Mouse (Mus musculus) leukemia stem cell, adult 10-12 weeks (primary cell): Measurements from ENCODE around the gene Zfp558. TPM values are rescaled to one million over a fixed set of nuclear protein-coding genes. Genes with fewer than 3 reads are reported as not detected.

ENCODE experiments used
- polyA plus RNA-seq: library from polyadenylated mRNA; stranded (reverse); fragments of >175 nt; gene quantifications from 2 replicates; pipeline ENCODE4 v1.2.3, GENCODE M21; 2012; ENCODE audit warnings: low replicate concordance

Gene Zfp558
- 0.34 and 0.47 TPM in 2 replicates for polyA plus RNA-seq

DNA sequence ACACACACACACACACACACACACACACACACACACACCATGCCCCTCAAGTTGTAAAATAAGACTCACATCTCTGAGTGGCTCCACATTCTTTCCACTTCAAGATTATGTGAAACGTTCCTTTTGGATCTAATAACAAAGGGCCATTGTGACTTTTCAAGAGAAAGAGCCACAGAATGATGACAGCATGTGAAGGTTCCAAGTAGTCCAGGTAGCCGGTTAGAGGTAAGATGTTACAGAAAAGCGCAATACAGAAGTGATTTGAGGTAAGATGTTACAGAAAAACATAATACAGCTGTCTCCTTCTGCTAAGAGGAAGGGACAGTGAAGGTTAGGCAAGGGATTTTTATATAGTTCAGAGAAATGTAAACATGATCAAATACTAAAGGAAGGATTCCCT, at the start of gene Zfp558, which contains the start of gene Mbd3l1:
Gene Zfp558, minus strand, starts transcription at position 101 of the 400 bp plus-strand sequence.
Gene Mbd3l1, plus strand, starts transcription at position 192 of the 400 bp plus-strand sequence.

GRCm38 (mm10) chr9:18430354-18430753, 47.7 kb downstream of the Zfp558 start, which contains the start of gene Mbd3l2:
TSS of gene Mbd3l2 (plus strand) at chr9:18430654.

Other genes starting within 250 kb of the Zfp558 start
- 1.5 and 3.6 TPM in 2 replicates for gene Chordc1, start 186.1 kb downstream of the Zfp558 start, polyA plus RNA-seq
- gene Naalad2, start 75.3 kb downstream of the Zfp558 start, polyA plus RNA-seq: not detected in 2 replicates
- not detected in 2 replicates for gene Ubtfl1, start 73.8 kb downstream of the Zfp558 start, polyA plus RNA-seq
- not detected in 2 replicates for gene Mbd3l2, start 47.6 kb downstream of the Zfp558 start, polyA plus RNA-seq
- not detected in 2 replicates for gene Mbd3l1, start 91 bp upstream of the Zfp558 start, polyA plus RNA-seq
- 0.02 TPM in 1 of 2 replicates, not detected in the other for gene Muc16, start 196.3 kb upstream of the Zfp558 start, polyA plus RNA-seq